Mouse (Mus musculus): ENCODE measurements around the gene Ttc28. TPM values are rescaled to one million over a fixed set of nuclear protein-coding genes. Genes with fewer than 3 reads are reported as not detected.

The Ttc28 gene
- total RNA-seq, 2 experiments from 2014 or later: 19.6 to 23.4 TPM

- DNase-seq (ENCODE audit: low spot score in 2 of 2): peak in 1 of 2 experiments; percentile 74
These were observed 243.6 kb downstream of the Ttc28 start for GRCm38 (mm10) chr5:111123050-111123746.

DNA sequence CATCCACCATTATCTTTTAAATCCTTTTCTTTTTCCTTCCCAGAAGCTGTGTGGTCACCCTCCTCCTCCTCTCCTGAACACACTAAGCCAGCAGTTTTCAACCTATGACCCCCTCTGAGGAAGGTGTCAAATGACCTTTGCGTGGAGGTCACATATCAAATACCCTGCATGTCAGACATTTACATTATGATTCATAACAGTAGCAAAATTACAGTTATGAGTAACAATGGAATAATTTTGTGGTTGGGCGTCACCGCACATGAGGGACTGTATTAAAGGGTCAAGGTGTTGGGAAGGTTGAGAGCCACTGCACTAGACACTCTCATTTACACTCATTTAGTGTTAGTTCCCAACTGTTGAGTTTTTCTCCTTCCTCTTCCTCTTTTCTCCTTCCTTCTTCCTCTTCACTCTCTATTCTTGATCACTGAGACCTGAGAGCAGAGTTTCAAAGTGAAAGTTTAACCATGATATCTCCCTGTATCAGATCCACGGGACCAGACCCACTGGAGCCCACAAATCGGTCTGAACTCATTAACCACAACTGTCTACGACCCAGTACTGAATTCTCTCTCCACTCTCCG lies 245.1 kb downstream of the Ttc28 start:
- DNase-seq (ENCODE audit: low spot score in 2 of 2): no peak

DNA sequence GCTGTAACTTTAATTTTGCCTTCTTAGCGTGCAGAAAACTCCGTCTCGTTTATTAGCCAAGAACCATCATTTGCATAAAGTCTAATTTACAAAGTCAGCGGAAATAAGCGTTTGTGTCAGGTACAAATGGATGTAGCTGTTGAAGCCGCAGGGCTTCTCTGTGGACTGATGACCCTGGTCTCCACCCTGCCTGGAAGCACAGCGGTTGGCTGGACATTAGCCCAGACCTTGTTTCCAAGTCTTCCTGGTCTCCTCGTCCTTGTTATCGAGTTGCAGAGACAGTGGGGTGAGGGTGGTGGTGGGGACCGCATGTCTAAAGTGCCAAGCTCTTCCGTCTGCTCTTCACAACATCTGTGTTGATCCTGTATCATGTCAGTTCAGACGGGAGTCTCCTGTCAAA lies 246.1 kb downstream of the Ttc28 start:
- no peak for DNase-seq (ENCODE audit: low spot score in 2 of 2)

GRCm38 (mm10) chr5:111127786-111128185 lies 248.2 kb downstream of the Ttc28 start:
- DNase-seq (ENCODE audit: low spot score in 2 of 2): no peak

DNA sequence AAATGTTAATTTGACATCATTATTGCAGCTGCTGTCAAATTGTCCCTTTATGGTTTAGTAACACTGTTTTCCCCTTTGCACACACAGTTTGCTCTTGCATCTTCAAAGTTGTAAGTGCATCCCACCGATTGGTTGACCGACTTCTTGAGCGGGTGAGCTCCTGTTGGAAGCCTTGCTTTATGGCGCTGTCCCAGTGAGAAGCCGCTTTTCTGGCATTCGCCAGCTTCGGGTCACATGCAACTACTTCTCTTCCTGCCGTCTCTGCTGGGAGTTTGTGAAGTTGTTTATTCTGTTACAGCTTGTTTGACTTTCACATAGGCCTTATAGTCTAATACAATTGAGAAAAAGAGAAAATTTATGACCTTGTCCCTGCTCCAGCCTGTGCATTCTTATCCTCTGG lies 250.5 kb downstream of the Ttc28 start:
- no peak for DNase-seq (ENCODE audit: low spot score in 2 of 2)

DNA sequence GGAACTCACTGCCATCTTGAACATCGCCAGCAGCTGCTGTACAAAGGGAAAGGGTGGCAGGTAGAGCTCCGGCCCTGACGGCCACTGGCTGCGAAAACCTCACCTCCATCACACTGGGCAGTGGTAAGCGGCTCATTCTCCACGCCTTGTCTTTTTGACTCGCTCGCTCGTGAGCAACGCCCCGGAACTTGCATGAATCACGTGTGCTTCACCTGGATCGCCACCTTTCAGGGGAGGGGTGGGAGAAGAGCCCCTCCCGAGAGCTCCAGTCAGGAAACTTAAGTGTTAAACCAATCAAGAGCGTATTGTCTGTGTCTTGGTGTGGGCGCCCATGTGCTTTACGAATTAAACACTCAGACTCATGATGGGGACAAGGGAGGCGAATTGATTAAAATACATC lies 252.0 kb downstream of the Ttc28 start:
- DNase-seq (ENCODE audit: low spot score in 2 of 2): no peak

- DNase-seq (ENCODE audit: low spot score in 2 of 2): no peak
These were observed 253.5 kb downstream of the Ttc28 start for GRCm38 (mm10) chr5:111133150-111133549.

DNA sequence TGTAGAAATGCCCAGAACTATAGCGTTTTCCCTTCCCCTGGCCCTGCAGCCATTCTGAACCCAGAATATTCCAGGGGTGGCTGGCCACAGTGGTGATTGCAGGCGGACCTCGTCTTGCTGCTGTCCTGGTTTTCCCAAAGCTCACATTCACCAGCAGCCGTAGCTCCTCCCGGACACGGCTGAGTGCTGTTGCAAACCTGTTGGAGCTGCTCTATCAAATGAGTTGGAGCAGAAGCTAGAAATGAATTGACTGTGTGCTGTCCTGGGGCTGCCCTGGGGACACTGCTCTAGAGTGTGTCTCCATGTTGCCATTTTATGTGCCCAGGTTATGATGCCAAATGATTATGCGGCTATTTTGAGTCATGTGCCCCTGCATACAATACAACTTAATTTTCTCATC lies 254.2 kb downstream of the Ttc28 start:
- DNase-seq (ENCODE audit: low spot score in 2 of 2): no peak

- DNase-seq (ENCODE audit: low spot score in 2 of 2): no peak
These were observed 257.7 kb downstream of the Ttc28 start for GRCm38 (mm10) chr5:111137283-111137682.

GRCm38 (mm10) chr5:111137742-111138141 lies 258.1 kb downstream of the Ttc28 start:
- no peak for DNase-seq (ENCODE audit: low spot score in 2 of 2)

DNA sequence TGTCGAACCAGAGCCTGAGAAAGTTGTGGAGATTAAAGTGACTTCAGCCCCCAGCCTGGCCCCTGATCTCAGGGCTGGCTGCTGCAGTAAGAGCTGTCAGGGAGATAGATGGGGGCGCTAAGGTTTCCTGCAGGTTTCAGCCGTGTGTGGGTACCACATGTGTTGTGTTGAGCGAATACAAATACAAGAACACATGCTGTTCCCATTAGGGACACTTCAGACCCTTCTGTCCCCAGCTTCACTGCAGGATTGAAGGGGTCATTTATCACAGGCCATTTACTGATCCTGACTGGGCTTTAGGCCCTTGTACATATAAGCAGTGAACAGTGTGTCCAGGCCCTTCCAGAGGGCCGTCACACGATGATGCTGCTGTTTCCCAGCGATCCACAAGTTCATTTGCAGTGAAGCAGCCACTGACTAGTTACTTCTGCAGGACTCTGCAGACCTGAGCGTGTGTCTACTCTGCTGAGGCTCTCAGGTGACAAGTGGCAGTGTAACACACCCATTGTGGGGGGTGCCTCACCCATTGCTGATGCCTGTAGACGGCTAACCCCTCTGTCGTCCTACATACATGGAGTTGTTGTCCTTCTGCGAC lies 258.7 kb downstream of the Ttc28 start:
- DNase-seq (ENCODE audit: low spot score in 2 of 2): no peak

GRCm38 (mm10) chr5:111138927-111139565 lies 259.4 kb downstream of the Ttc28 start:
- no peak for DNase-seq (ENCODE audit: low spot score in 2 of 2)

DNA sequence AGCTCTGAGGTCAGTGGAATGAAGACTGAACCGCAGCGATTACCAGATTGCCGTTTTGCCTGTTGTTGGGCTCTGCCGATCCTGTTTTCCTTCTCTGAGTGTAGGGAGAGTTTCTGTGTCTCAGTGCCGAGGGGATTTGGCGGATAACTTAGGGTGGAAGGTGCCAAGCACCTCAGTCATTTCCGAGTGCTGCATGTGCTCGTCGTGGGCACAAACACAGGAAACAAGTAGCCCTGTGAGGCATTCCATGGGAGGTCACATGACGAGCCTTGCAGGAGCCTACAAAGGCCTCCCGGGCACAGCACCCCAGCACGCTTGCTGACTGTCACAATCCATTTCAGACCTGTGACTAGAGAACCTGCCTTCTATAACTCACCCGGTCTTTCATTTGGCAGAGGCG lies 260.0 kb downstream of the Ttc28 start:
- DNase-seq (ENCODE audit: low spot score in 2 of 2): no peak

DNA sequence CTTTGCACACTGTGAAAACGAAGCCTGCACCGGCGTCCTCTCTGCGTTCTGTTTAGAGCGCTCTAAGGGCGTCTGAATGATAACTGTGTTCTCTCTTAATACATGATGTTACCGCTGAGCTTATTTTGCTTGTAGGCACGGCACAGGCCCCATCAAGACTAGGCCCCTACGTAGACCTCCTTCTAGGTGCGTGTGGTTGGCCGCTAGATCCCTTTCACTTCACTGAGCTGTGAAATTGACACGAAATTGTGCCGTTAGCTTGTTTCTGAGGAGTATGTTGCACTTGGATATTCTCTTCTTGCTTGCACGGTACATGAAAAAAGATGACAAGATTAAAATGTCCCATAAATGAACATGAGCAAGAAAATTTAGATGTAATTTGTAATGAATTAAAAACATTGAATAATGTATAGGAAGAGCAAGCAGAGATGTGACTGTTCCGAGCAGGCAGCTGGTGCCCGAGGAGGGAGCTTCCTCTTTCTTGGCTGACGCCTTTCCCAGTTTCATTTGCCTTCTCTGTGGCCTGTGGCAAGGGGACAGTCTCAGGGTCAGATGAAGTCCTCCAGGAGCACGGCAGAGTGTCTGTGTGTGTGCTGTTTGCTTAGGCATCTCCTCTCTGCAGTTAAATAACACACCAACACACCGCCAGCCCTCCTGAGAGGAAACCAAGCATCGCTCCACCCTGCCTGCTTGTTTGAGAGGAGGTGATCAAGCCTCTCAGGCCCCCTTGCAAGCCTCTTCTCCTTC lies 261.7 kb downstream of the Ttc28 start:
- no peak for DNase-seq (ENCODE audit: low spot score in 2 of 2)

DNA sequence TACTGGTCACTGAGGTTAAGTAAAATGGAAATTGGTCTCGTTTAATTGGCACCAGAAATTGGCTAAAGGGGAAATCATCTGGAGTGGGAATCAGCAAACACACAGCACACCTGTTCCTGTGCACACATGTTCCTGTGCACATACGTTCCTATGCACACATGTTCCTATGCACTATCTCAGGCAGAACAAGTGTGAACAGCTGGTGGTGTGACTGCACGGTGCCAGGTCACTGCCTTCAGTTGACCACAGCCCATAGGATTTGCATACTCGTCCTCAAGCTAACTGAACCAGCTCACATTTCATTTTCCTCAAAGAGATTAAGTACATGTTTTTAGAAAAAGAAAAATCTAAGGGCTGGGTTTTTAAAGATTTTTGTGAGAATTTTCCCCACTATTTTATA lies 263.2 kb downstream of the Ttc28 start:
- DNase-seq (ENCODE audit: low spot score in 2 of 2): no peak

DNA sequence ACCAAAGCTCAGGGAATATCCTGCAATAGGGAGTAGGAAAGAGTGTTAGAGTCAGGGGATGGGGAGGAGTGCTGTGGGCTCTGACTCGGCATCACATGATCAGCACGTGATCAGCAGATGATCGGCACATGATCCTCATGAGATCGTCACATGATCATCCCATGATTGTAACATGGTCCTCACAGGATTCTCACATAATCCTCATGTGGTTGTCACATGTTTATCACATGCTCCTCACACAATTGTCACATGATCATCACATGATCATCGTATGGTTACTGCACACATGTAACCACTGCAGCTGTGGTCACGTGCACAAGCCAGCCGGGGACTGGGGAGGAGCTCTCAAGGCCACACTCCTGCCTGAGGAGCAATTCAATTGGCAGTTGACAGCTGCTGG lies 264.8 kb downstream of the Ttc28 start:
- no peak for DNase-seq (ENCODE audit: low spot score in 2 of 2)

DNA sequence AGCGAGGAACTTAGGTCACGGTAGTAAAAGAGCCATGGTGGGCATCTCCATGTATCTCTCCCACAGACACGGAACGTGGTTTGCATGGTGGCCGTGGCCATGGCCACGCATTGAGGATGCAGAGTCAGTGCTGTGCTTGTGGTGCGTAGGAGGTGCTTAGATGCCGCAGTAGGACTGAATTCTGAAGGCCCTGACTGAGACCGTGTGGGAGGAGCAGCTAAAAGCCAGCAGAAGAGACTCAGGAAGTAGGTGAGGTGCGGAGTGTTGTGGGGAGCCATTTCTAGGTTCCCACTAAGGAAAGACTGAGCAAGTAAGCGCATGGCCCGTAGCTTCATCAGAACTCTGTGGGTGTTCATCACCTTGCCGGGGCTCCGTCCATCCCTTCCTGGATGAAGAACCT lies 271.0 kb downstream of the Ttc28 start:
- DNase-seq (ENCODE audit: low spot score in 2 of 2): no peak

- no peak for DNase-seq (ENCODE audit: low spot score in 2 of 2)
These were observed 272.5 kb downstream of the Ttc28 start for GRCm38 (mm10) chr5:111151882-111152759.

DNA sequence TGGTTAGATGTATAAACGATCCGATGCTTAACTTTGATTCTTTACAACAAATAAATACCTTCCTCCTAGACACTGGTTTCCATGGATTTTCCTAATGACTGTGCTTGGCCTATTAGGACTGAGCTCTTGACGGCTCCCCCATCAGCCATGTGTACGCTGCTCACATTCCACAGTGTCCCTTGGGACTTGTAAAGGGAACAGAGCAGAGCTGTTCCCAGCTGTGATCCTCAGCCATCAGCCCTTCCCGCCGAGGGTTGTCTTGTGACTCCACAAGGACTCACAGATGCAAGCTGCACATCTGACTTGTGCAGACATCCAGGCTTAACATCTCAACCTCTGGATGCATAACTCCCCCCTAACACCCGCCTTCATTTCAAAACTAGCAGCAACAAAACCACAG lies 275.0 kb downstream of the Ttc28 start:
- DNase-seq (ENCODE audit: low spot score in 2 of 2): no peak

GRCm38 (mm10) chr5:111155271-111155670 lies 275.7 kb downstream of the Ttc28 start:
- no peak for DNase-seq (ENCODE audit: low spot score in 2 of 2)

DNA sequence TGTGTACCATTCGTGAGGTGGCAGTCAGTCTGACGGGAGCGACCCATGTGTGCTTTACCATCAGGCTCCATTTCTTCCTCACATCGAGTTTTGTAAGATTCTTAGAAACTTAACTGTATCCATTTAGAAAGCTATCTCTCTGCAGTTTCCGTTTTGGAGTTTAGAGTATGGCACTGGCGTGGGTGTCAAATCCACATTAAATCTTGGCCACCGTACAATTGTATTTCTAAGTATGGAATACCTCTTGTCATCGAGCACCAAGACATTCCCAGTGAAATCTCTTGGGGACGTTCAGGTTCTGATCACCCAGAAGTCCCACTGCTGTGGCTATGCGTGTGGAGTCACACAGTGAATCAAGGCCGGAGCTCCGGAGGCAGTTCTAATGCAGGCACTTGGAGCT lies 276.3 kb downstream of the Ttc28 start:
- no peak for DNase-seq (ENCODE audit: low spot score in 2 of 2)
